In genomic region chr16:58476363-58476762, GRCm38 (mm10) we compare ENCODE assay signal across 10 mouse cellular contexts. TPM values are rescaled to one million over a fixed set of nuclear protein-coding genes. Genes with fewer than 3 reads are reported as not detected.
DNase-seq lines count a peak whose midpoint lies in the region; ATAC-seq and TF ChIP-seq lines count a peak whose summit lies in the region.
"Had no signal": no experiment of that assay in that cellular context is flagged by ENCODE, and none has a peak within 500 bp of the region (broad histone marks: within the 10 kb centered on the region; RNA-seq: fewer than 3 reads in every experiment).

No protein-coding gene starts in this region.

- H3K4me2 ChIP-seq in intestine, postnatal 0 days (replicated peaks; ENCODE audit: low read depth): no peak overlapping the region
- no peak overlapping the region for H3K4me2 ChIP-seq in lung, postnatal 0 days (replicated peaks; ENCODE audit: low read depth, low read length)
- H3K4me2 ChIP-seq in midbrain, embryonic 16.5 days (ENCODE audit: low read length): no peak overlapping the region
- H3K4me2 ChIP-seq: limb, embryonic 15.5 days had no signal

- peak; percentile 57 for TF ChIP-seq EP300 in lung, postnatal 0 days (IDR thresholded peaks at IDR 0.05)

- TF ChIP-seq CTCF in gastrocnemius, adult 2 months (IDR thresholded peaks at IDR 0.05): no peak
- TF ChIP-seq CTCF in intestine, postnatal 0 days (IDR thresholded peaks at IDR 0.05; ENCODE audit: low read depth): no peak
- TF ChIP-seq CTCF in lung, postnatal 0 days (IDR thresholded peaks at IDR 0.05): no peak

- intact Hi-C loops in gastrocnemius, adult 2 months (cut with DNase I): no loop called here

- H3K9ac ChIP-seq in intestine, postnatal 0 days (ENCODE audit: low read depth, low read length): no peak overlapping the region
- H3K9ac ChIP-seq in lung, postnatal 0 days (replicated peaks; ENCODE audit: low read depth): no peak overlapping the region
- no peak overlapping the region for H3K9ac ChIP-seq in midbrain, embryonic 16.5 days (ENCODE audit: low read depth, low read length)
- H3K9ac ChIP-seq: limb, embryonic 15.5 days had no signal

- no peak for ATAC-seq in intestine, postnatal 0 days
- peak; percentile 92 for ATAC-seq in lung, postnatal 0 days
- no peak for ATAC-seq in midbrain, embryonic 16.5 days

- 53% methylated on average over 2 of the region's 2 CpGs for WGBS in intestine, postnatal 0 days
- WGBS in lung, postnatal 0 days: 7% methylated on average over 2 of the region's 2 CpGs
- WGBS in midbrain, embryonic 16.5 days: 79% methylated on average over 2 of the region's 2 CpGs

- no peak for DNase-seq in gastrocnemius, adult 2 months
- no peak for DNase-seq in gastrocnemius, postnatal 10 days
- DNase-seq in adrenal gland, postnatal 36 days: peak; percentile 20 to 23
- DNase-seq in lung, postnatal 0 days (ENCODE audit: low spot score): peak; percentile 90
- DNase-seq in cerebellum, adult 9-11 months: no peak
- no peak for DNase-seq in frontal cortex, postnatal 10 days (ENCODE audit: low spot score in 2 of 2)
- DNase-seq: right cerebral cortex, adult 18-20 months had no signal

- peaks cover 44% of the 10 kb centered on the region for H3K36me3 ChIP-seq in intestine, postnatal 0 days (ENCODE audit: control insufficient read depth, insufficient read depth)
- peaks cover 20% of the 10 kb centered on the region; the same call in 1 of the 2 replicates for H3K36me3 ChIP-seq in lung, postnatal 0 days (ENCODE audit: insufficient read depth, low read length)
- 0 out of 2 replicates have a peak, but pooled peaks cover 3% of the 10 kb centered on the region for H3K36me3 ChIP-seq in midbrain, embryonic 16.5 days (ENCODE audit: control insufficient read depth, insufficient read depth, low read length)

- no peaks in the 10 kb centered on the region for H3K27me3 ChIP-seq in intestine, postnatal 0 days (replicated peaks; ENCODE audit: control insufficient read depth, insufficient read depth, low read length)
- no peaks in the 10 kb centered on the region for H3K27me3 ChIP-seq in lung, postnatal 0 days (replicated peaks; ENCODE audit: insufficient read depth, low read length)
- no peaks in the 10 kb centered on the region for H3K27me3 ChIP-seq in midbrain, embryonic 16.5 days (ENCODE audit: control insufficient read depth, insufficient read depth, low read depth, low read length)
- H3K27me3 ChIP-seq: limb, embryonic 15.5 days had no signal

- H3K4me1 ChIP-seq in intestine, postnatal 0 days (replicated peaks; ENCODE audit: control insufficient read depth, insufficient read depth, low read length): no peaks in the 10 kb centered on the region; the same call in 1 of the 2 replicates
- H3K4me1 ChIP-seq in lung, postnatal 0 days (ENCODE audit: insufficient read depth, low read depth, low read length): peaks cover 5% of the 10 kb centered on the region; the same call in 1 of the 2 replicates
- H3K4me1 ChIP-seq in midbrain, embryonic 16.5 days (ENCODE audit: control insufficient read depth, insufficient read depth, low read length): no peaks in the 10 kb centered on the region
- H3K4me1 ChIP-seq: limb, embryonic 15.5 days had no signal

- no peak overlapping the region for H3K4me3 ChIP-seq in gastrocnemius, adult 2 months
- no peak overlapping the region for H3K4me3 ChIP-seq in intestine, postnatal 0 days (ENCODE audit: low read depth, low read length)
- no peak overlapping the region for H3K4me3 ChIP-seq in lung, postnatal 0 days (ENCODE audit: low read depth, low read length)
- no peak overlapping the region for H3K4me3 ChIP-seq in midbrain, embryonic 16.5 days (ENCODE audit: low read depth, low read length)
- H3K4me3 ChIP-seq: limb, embryonic 15.5 days had no signal

- H3K27ac ChIP-seq in gastrocnemius, adult 2 months: peak overlapping the region; percentile 64
- peak overlapping the region; percentile 37; the same call in 1 of the 2 replicates for H3K27ac ChIP-seq in intestine, postnatal 0 days (ENCODE audit: low read depth, low read length)
- H3K27ac ChIP-seq in lung, postnatal 0 days (ENCODE audit: low read length): peak overlapping the region; percentile 79
- H3K27ac ChIP-seq in midbrain, embryonic 16.5 days (ENCODE audit: low read length): no peak overlapping the region
- H3K27ac ChIP-seq: limb, embryonic 15.5 days had no signal

- H3K9me3 ChIP-seq in intestine, postnatal 0 days (ENCODE audit: control insufficient read depth): no peaks in the 10 kb centered on the region
- no peaks in the 10 kb centered on the region for H3K9me3 ChIP-seq in lung, postnatal 0 days (ENCODE audit: low read length)
- H3K9me3 ChIP-seq in midbrain, embryonic 16.5 days (replicated peaks; ENCODE audit: control insufficient read depth, low read length, poor library complexity, severe bottlenecking): no peaks in the 10 kb centered on the region
- H3K9me3 ChIP-seq: limb, embryonic 15.5 days had no signal

RNA-seq across cellular contexts. Expression of gene St3gal6, which starts 47.7 kb away (rescaled TPM):
- total RNA-seq in gastrocnemius, adult 2 months (2021): 100 to 1,000 TPM; 140 to 170 TPM
- total RNA-seq in gastrocnemius, postnatal 10 days (2021): 10 to 100 TPM; 37.3 to 40.5 TPM
- 10 to 100 TPM; 30.3 to 38.5 TPM for total RNA-seq in adrenal gland, postnatal 36 days (2021)
- 32.5 and 32.6 TPM in 2 replicates for polyA plus RNA-seq in intestine, postnatal 0 days (2015; fragmentation: Nextera tagmentation; extraction: Ambion mirVana)
- polyA plus RNA-seq in lung, postnatal 0 days (2015; fragmentation: Nextera tagmentation; extraction: Ambion mirVana): 52.3 and 56.0 TPM in 2 replicates
- polyA plus RNA-seq in midbrain, embryonic 16.5 days (2015; fragmentation: Nextera tagmentation; extraction: Ambion mirVana): 12.6 and 13.2 TPM in 2 replicates

Comparison
In these comparisons a context has a peak if more than half of its experiments do, and no peak if none do; other contexts are left out.
1. DNase-seq: peak in adrenal gland, postnatal 36 days (2 of 2) and lung, postnatal 0 days (single experiment); none in gastrocnemius, adult 2 months (single experiment), gastrocnemius, postnatal 10 days (single experiment), cerebellum, adult 9-11 months (single experiment) and frontal cortex, postnatal 10 days (0 of 2).